Mouse (Mus musculus): ENCODE data around the gene Lrrc47. TPM values are rescaled to one million over a fixed set of nuclear protein-coding genes. Genes with fewer than 3 reads are reported as not detected.

The Lrrc47 gene
- total RNA-seq, 2 experiments from 2014 or later, result 4.5 to 5.4 TPM

DNA sequence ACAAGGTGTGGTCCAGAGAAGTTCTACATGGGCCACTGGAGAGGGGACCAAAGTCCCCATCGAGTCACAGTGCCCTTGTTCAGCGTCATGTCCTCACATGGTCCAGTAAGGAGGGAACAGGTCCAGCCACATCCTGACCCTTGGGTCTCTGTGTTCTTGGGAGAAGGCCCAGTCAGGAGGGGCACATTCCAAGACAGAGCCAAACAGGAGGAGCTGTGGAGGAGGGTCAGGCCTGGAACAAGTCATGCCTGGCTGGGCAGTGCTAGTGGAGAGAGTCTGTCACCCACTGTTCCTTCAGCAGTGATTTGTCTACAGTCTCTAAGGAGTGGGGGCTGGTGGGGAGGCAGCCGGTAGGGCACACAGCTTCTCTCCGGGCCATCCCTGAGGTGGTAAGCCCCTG, 10.9 kb downstream of the Lrrc47 start:
- no peak for ATAC-seq (replicated peaks; ENCODE audit: low FRiP score, poor library complexity, severe bottlenecking)

GRCm38 (mm10) chr4:154022844-154023243, 11.3 kb downstream of the Lrrc47 start:
- no peak for ATAC-seq (replicated peaks; ENCODE audit: low FRiP score, poor library complexity, severe bottlenecking)

DNA sequence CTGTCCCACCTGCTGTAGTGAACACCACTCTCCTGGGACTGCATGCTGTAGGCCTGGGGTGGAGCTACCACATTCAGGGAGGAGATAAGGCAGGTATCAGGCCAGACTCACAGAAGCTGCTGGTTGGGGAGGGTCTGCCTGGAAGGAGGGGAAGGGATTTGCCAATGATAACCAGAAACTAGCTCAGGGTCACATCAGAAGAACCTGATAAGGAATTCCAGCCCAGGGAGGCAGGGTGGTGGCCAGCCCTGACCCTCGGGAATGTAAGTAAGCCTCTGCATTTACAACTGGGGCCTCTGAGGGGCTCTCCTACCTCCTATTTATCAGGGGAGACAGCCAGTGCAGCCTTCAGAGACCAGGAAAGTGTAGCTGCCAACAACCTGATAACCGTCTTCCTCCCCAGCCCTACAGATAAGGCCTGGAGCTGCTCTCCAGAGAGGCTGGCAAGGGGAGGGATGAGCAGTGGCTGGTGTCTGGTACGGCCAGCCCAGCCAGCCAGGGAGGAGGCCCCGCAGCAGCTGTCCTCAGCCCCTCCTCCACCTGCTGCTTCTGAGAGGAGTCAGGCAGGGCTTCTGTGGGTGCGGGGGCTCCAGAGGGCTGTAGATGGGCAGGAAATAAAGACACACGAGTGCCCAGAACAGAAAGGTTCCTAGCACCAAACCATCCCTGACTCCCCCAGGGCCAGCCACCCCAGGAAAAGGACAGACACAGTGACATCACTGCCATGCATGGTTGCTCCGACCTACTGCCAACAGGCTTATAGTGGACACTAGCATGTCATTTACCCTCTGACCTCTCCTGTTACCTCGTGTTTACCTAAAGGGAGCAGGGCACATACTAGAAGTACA, 12.4 kb downstream of the Lrrc47 start:
- ATAC-seq (replicated peaks; ENCODE audit: low FRiP score, poor library complexity, severe bottlenecking), result peak; percentile 66

- ATAC-seq (replicated peaks; ENCODE audit: low FRiP score, poor library complexity, severe bottlenecking), result peak; percentile 9; the same call in 1 of the 2 replicates
These were observed 13.4 kb downstream of the Lrrc47 start for GRCm38 (mm10) chr4:154024729-154025521.

DNA sequence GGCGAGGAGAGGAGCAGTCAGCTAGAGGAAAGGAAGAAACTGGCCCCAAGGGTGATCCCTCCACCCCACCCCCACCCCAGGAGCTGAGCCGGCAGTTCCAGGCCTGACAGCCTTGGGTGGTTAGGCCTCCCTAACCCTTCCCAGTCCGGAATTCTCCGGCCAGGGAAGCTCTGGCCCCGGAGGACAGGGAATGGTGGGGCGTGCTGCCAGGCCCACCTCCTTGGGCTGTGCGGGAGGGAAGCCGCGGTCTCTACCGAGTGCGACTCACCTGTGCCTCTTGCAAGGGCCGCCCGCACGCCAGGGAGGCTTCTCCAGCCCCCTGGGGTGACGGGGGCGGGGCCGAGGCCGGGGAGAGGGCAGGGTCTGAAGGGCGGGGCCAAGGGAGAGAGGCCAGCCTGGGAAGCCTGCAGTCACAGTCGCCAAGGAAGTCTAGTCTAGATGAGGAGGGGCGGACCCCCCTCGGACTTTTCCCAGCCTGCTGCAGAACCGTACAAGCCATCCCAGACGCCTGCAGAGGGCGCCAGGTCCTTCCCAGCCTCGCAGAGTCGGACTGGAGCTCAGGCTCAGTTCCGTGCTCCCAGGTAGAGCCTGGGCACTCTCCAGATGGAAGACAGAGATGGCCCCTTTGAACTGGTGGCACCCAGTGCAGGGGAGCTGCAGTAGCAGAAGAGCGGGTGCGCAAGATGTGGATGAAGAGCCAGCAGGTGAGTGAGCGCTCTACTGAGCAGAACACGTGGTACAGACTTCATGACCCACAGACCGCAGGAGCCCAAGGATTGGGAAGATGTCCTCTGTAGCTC, 14.3 kb downstream of the Lrrc47 start, which contains the start of gene Smim1:
Gene Smim1, minus strand, starts transcription at position 590 of the 800 bp plus-strand sequence.
- ATAC-seq (replicated peaks; ENCODE audit: low FRiP score, poor library complexity, severe bottlenecking), result peak; percentile 60

DNA sequence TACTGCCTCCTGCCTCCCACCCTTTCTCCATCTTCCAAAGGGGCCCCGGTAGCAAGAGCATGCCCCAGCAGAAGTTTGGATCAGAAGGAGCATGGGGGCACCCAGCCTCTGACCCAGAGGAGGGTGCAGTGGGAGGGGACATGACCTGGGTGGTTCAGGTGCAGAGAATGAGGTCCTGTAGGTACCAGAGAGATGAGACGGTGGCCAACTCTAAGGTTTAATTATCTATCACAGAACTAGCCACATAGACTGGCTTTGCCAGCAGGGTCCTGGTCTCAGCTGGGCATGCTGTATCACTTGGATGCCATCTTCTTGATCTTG, 14.9 kb downstream of the Lrrc47 start:
- ATAC-seq (replicated peaks; ENCODE audit: low FRiP score, poor library complexity, severe bottlenecking), result no peak

DNA sequence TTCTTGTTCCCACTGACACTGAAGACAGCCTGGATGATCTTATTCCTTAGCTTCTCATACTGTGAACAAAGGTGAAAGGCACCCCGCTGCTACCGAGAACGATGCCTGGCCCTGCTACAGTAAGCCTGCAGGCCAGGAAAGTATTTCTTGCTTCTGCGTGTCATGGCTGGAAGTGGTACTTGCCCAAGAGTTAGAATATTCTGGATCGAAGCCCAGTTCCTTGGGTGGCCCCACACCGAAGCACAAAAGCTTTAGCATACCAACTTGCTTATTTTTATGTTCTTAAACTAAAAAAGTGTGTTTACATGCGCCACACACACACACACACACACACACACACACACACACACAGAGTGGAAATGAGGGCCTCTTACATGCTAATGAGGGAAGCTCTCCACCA, 16.5 kb downstream of the Lrrc47 start:
- no peak for ATAC-seq (replicated peaks; ENCODE audit: low FRiP score, poor library complexity, severe bottlenecking)

GRCm38 (mm10) chr4:154028646-154029045, 17.1 kb downstream of the Lrrc47 start:
- ATAC-seq (replicated peaks; ENCODE audit: low FRiP score, poor library complexity, severe bottlenecking), result no peak

- no peak for ATAC-seq (replicated peaks; ENCODE audit: low FRiP score, poor library complexity, severe bottlenecking)
These were observed 25.6 kb downstream of the Lrrc47 start for GRCm38 (mm10) chr4:154037123-154037522.

- no peak for ATAC-seq (replicated peaks; ENCODE audit: low FRiP score, poor library complexity, severe bottlenecking)
These were observed 31.0 kb downstream of the Lrrc47 start, which contains the start of gene Ccdc27 for GRCm38 (mm10) chr4:154042577-154042976. TSS of gene Ccdc27 (minus strand) at chr4:154042677.

DNA sequence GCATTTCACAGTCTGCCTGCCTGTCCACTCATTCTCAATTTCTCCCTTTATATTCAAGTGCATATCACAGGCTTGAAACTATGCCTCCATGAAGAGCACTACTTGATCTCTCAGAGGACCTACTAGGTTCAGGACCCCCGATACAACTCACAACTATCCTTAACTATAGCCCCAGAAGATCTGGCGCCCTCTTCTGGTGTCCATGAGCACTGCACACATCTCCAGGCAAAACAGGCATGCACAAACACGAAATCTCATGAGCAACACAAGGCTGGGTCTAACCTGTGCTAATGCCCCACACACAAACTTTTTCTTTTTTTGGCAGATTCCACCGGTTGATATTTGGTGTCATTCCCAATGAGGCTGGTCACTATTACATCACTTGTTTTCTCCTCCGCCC, 34.3 kb downstream of the Lrrc47 start:
- no peak for ATAC-seq (replicated peaks; ENCODE audit: low FRiP score, poor library complexity, severe bottlenecking)

GRCm38 (mm10) chr4:154051401-154051800, 39.9 kb downstream of the Lrrc47 start:
- ATAC-seq (replicated peaks; ENCODE audit: low FRiP score, poor library complexity, severe bottlenecking), result no peak

GRCm38 (mm10) chr4:154053065-154053464, 41.5 kb downstream of the Lrrc47 start:
- ATAC-seq (replicated peaks; ENCODE audit: low FRiP score, poor library complexity, severe bottlenecking), result 0 out of 2 replicates have a peak, but pooled peaks have one; percentile 51

DNA sequence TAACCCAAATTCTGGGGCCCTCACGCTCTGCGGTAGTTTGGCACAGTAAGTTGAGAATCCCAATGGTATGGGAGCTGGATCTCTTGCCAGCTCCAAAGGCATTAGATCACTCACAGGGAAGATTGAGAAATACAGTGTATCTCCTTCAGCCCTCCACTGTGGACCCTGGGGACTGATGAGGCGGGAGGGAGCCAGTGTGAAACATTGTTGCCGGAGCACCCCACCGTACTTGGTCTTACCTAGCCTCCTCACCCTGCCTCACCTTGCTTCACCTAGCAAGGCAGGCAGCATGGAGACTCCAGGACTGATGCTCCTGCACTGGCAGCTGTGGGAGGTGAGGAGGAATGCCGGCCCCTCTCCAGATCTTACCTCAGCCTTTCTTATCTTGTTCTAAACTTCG, 44.0 kb downstream of the Lrrc47 start:
- ATAC-seq (replicated peaks; ENCODE audit: low FRiP score, poor library complexity, severe bottlenecking), result no peak

GRCm38 (mm10) chr4:154056046-154056445, 44.5 kb downstream of the Lrrc47 start:
- ATAC-seq (replicated peaks; ENCODE audit: low FRiP score, poor library complexity, severe bottlenecking), result no peak

GRCm38 (mm10) chr4:154056661-154057060, 45.1 kb downstream of the Lrrc47 start:
- ATAC-seq (replicated peaks; ENCODE audit: low FRiP score, poor library complexity, severe bottlenecking), result no peak

DNA sequence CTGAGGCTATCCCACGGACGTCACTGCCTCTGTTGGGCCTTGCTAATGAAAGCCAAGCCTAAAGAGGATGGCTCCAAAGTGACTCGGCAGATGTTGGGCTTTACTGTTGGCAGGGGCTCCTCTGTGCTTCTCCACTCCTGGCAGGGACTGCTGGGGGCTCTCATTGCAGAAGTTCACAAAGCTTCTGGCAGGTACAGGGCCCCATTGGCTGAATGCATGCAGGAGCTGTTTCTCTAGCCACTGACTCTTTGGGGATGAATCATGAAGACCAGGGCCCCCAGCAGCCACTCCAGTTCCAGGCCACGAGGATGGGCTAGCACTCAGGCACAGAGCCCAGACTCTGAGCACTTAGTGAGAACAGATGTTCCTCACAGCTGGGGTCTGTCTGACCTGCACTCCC, 46.2 kb downstream of the Lrrc47 start:
- no peak for ATAC-seq (replicated peaks; ENCODE audit: low FRiP score, poor library complexity, severe bottlenecking)

DNA sequence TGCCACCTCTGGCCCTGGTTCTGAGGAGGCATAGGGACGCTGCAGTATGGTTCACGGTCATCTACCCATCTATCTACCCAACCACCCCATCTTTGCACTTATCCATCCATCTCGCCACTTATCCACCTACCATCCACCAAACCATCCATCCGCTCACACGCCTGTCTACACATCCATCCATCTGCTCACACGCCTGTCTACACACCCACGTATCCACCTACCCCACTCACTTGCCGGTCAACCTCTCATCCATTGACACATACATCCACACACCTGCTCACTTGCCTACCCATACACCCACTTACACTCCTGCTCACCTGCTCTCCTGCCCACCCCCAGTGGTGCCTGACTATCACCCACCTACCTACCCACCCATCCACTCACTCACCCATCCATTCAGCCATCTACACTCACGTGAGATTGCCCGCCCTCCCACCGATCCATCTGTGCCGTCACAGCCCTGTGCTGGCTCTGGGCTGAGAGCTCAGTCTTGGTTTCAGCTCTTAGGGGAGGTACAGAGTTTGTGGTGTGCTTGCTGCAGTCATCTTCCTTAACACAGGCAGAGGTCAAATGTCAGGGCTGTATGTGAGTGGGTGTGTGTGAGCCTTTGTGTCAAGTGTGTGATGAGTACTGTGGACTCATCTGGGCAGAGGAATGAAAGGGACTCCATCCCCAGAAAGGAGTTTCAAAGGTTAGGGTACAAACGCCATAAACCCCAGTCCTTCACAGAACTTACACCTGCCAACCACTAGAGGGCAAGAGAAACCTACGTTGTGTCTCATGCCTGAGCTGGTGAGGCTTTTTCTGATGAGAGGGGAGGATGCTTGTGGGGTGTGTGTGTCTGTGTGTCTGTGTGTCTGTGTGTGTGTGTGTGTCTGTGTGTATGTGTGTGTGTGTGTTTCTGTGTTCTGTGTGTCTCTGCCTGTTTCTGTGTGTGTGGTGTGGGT, 53.6 kb downstream of the Lrrc47 start:
- peak; percentile 75 for ATAC-seq (replicated peaks; ENCODE audit: low FRiP score, poor library complexity, severe bottlenecking)

DNA sequence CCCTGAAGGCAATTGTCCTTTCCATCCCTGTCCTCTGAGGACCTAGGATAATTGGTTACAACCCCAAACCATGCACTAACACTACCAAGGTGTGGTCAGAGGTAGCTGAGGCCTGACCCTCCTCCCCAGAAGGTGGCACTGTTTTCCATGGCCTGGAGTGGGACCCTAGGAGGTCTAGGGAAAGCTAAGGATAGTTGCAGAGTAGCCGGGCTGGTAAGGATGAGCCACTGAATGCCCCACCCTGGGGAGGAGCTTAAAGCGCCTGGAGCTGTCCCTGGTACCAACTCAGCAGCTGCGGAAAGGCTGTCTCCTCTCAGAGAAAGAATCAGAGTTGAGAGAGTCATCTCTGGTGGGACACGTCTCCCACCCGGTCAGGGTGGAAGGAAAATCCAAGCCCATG, 59.4 kb downstream of the Lrrc47 start:
- ATAC-seq (replicated peaks; ENCODE audit: low FRiP score, poor library complexity, severe bottlenecking), result no peak
